Mouse (Mus musculus): Measurements from ENCODE around the gene Slc36a3. TPM values are rescaled to one million over a fixed set of nuclear protein-coding genes. Genes with fewer than 3 reads are reported as not detected.

Slc36a3 gene
- polyA plus RNA-seq, 1 experiment from 2014 or later = not detected

Other genes with a start within 250 kb of the Slc36a3 start
- gene Gpx3, start 249.3 kb downstream of the Slc36a3 start, polyA plus RNA-seq (2016; fragmentation: Nextera tagmentation; extraction: Ambion mirVana) = 31.0 and 36.4 TPM in 2 replicates
- 17.5 and 18.0 TPM in 2 replicates for gene Tnip1, start 188.8 kb downstream of the Slc36a3 start, polyA plus RNA-seq (2016; fragmentation: Nextera tagmentation; extraction: Ambion mirVana)
- gene Anxa6, start 118.3 kb downstream of the Slc36a3 start, polyA plus RNA-seq (2016; fragmentation: Nextera tagmentation; extraction: Ambion mirVana) = 168 and 178 TPM in 2 replicates
- gene Ccdc69, start 73.6 kb downstream of the Slc36a3 start, polyA plus RNA-seq (2016; fragmentation: Nextera tagmentation; extraction: Ambion mirVana) = 0.24 and 0.29 TPM in 2 replicates
- gene Gm2a, start 53.6 kb downstream of the Slc36a3 start, polyA plus RNA-seq (2016; fragmentation: Nextera tagmentation; extraction: Ambion mirVana) = 10.9 and 11.1 TPM in 2 replicates
- gene Slc36a2, start 33.4 kb upstream of the Slc36a3 start, polyA plus RNA-seq (2016; fragmentation: Nextera tagmentation; extraction: Ambion mirVana) = 0.15 TPM in 2 replicates
- 1.5 and 1.6 TPM in 2 replicates for gene Slc36a1, start 52.6 kb upstream of the Slc36a3 start, polyA plus RNA-seq (2016; fragmentation: Nextera tagmentation; extraction: Ambion mirVana)
- 0.18 and 0.22 TPM in 2 replicates for gene Fat2, start 184.9 kb upstream of the Slc36a3 start, polyA plus RNA-seq (2016; fragmentation: Nextera tagmentation; extraction: Ambion mirVana)

Data from limb, embryonic 12.5 days (tissue).